Mouse (Mus musculus) layer of hippocampus, adult 8-10 months (tissue): ENCODE measurements around the gene Prpf38b. TPM values are rescaled to one million over a fixed set of nuclear protein-coding genes. Genes with fewer than 3 reads are reported as not detected.

Experiments used
- DNase-seq, 2 experiments: peaks; one replicate each; pipeline ENCODE4 v3.0.0; 2022; ENCODE audit warnings: low spot score in 2 of 2
- total RNA-seq, 4 experiments: library from RNA; stranded (reverse); gene quantifications; 2 replicates each; pipeline ENCODE4 v1.2.4; 2022

Prpf38b gene
- total RNA-seq, 4 experiments from 2014 or later: 43.2 to 57.0 (median 47.7) TPM

DNA sequence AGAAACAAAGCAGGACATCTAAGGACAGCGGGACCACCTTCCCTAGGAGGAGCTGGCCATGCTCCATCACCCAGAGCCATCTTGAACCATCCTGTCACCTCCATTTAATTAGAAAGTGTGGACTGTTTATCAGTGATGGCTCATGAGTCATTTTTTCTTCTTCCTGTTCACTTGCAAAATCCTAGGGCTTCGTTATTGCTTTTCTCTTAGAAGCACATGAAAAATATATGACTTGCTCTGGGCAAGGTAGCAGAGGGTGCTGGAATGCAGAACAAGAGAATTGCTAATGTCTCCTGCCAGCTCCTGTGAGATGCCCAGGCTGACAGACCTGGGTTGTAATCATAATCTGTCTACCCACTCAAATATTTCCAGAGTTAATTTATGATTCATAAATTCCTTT lies 50.7 kb downstream of the Prpf38b start:
- DNase-seq: no peak

DNA sequence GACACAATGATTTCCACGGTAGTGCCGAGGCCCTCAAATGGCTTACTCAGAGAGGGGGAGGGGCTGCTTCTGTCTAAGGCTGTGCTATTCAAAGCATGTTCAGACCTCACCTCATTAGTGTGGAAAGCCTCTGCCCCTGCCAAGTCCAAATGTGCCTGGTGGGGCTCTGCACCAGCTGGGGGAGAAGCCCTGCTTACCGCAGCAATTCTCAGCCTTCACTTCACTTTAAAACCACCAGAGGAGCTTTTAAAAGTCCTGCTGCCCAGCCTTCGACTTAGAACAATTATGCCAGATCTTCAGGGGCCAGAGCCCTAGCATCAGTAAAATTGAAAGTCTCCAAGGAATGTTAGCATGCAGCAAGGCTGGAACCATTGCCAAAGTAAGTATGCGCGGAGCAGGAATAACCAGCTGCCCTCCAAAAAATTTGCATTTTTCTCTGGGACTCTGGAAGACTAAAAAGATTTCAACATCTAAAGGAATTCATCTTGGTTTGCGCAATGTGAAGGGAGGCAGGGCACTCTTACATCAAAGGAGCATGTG lies 53.2 kb downstream of the Prpf38b start:
- DNase-seq: peak; percentile 40 to 42

DNA sequence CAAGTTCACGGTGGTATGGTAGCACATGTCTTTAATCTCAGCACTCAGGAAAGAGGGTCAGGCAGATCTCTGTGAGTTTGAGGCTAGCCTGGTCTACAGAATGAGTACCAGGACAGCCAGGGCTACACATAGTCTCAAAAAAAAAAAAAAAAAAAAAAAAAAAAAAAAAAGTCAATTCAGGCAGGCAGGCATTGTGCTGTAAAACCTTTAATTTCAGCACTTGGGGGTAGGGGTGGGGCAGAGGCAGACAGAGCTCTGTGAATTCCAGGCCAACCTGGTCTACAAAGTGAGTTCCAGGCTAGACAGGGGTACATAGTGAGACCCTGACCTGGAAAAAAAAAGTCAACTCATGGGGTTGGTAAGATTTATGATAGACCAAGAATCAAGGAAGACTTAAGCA lies 53.8 kb downstream of the Prpf38b start:
- DNase-seq: no peak

DNA sequence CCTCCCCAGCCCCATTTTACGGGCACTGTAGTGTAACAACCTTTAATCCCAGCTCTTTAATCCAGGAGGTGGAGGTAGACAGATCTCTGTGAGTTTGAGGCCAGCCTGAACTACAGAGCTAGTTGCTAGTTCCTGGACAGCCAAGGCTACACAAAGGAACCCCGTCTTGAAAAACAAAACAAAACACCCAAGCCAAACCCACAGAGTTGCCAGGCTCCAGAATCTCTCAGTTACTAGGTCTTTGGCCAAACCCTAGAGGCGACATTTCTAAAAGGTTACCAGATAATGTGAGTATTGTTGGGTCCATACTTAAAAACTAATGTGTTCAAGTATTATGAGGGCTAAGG lies 54.4 kb downstream of the Prpf38b start:
- DNase-seq: no peak

DNA sequence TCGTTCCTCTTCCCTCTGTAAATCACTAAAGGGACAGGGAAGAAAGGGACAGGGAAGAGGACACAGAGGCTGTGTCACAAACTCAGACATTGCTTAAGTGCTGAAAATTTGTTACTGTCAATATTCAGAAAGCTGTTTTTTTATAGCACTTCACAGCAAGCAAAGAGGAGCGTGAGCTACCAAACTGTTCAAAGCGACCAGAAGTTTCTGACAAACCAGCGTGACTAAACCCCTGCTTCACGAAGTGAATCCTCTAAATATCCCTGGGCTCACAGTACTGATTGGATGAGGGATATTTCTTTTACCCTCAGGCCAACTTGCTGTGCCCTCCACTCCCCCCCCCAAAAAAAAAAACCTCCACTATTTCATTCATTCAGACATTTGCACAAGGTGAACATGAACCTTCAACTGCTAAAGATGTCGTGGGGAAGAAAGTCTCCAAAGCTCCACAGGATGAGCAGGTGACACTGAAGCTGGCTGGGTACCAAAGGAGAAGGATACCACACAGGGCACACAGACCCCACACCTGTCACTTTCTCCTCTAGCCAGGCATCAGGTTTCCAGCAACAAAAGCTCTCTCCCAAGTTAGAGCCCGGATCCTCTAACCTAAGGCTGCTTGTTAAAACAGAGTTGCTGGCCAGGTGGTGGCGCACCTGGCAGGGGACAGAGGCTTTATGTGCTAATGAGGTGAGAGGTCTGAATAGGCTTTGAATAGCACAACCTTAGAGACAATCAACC lies 55.0 kb downstream of the Prpf38b start:
- DNase-seq: no peak

DNA sequence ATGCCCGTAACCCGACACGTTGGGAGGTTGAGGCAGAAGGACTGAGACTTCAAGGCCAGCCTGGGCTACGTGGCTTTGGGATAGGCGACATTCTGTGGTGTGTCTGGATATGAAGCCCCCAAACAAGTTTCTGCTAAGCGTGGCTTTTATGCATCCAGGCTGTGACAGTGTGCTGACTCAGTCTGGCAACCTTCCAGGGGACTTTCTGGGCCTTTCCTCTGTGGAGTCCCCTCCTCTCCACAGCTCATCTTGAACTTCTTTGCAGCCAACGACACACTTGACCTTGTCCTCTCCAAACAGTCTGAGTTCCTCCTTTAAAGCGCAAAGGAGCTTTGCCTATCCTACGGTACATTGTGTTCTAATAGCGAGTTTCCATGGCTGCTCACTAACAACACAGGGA lies 55.7 kb downstream of the Prpf38b start:
- DNase-seq: no peak

DNA sequence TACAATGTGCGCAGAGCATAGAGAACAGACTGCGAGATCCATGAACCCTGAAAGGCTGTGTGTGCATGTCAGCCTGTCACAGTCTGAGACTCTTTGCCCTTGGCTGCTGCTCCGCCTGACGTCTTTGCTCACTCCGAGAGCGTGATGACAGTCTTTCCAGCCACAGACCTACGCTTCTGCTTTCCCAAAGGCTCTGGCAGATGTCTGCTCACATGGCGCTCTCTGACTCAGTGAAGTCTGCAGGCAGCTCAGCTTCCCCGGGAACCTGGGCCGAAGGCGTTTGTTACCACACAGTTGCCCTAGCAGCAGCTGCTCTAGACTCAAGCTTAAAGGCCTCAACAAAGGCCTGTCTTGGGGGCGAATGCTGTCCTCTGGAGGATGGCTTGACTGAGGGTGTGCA lies 56.2 kb downstream of the Prpf38b start:
- DNase-seq: peak; percentile 90 to 92

DNA sequence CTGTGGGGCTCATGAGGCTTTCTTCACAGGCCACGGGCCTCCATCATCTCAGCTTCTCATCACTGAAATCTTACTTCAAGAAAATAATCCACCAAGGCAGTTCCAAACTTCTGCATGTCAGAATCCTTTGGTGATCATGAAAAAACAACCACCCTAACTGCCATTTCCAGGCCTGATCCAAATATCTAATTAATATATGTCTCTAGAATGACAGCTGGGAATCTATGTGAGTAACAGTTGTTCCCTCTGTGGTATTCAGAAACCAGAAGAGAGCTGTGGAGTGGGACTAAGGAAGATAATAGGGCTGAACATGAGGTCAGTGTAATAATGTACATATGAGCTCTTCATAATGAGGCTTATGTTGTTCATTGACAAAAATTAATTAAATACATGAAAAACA lies 58.3 kb downstream of the Prpf38b start:
- no peak for DNase-seq

Other genes with a start within 250 kb of the Prpf38b start
- 10 to 100 TPM; 13.3 to 19.1 (median 14.5) TPM for gene Gpsm2, start 189.4 kb downstream of the Prpf38b start, total RNA-seq
- not detected for gene Aknad1, start 172.1 kb downstream of the Prpf38b start, total RNA-seq
- gene Stxbp3, start 71.2 kb downstream of the Prpf38b start, total RNA-seq: 10 to 100 TPM; 22.8 to 39.8 (median 30.9) TPM
- gene Fndc7, start 21.7 kb downstream of the Prpf38b start, total RNA-seq: under 1 TPM in 1 of 4 experiments, not detected in 3; 0.13 TPM
- gene Henmt1, start 28.1 kb upstream of the Prpf38b start, total RNA-seq: 1 to 10 TPM; 2.4 to 4.3 (median 3.0) TPM
- not detected for gene Gm9857, start 28.7 kb upstream of the Prpf38b start, total RNA-seq
- gene Fam102b, start 115.9 kb upstream of the Prpf38b start, total RNA-seq: 10 to 100 TPM; 23.3 to 39.3 (median 28.9) TPM
- gene Slc25a54, start 168.7 kb upstream of the Prpf38b start, total RNA-seq: not detected
- 1 to 10 TPM; 2.6 to 3.5 (median 3.3) TPM for gene Slc25a24, start 211.4 kb upstream of the Prpf38b start, total RNA-seq